Mouse (Mus musculus): ENCODE results near the gene Snrnp48. TPM values are rescaled to one million over a fixed set of nuclear protein-coding genes. Genes with fewer than 3 reads are reported as not detected.

Snrnp48 gene
- polyA plus RNA-seq, 1 experiment from 2014 or later, result 40.2 TPM

- Histone ChIP-seq H3K27ac (no peak overlapping the region), H3K4me3 (replicated peaks) (no peak overlapping the region), H3K4me2 (no peak overlapping the region), H3K27me3 (no peaks in the 10 kb centered on the region), H3K9me3 (replicated peaks) (no peaks in the 10 kb centered on the region), H3K9ac (no peak overlapping the region), H3K36me3 (peaks cover 90% of the 10 kb centered on the region), H3K4me1 (no peaks in the 10 kb centered on the region)
- 97% methylated on average over 3 of the region's 3 CpGs for WGBS
- no peak for ATAC-seq (replicated peaks; ENCODE audit: low FRiP score)
Observed at GRCm38 (mm10) chr13:38218686-38219085, 13.9 kb downstream of the Snrnp48 start.

GRCm38 (mm10) chr13:38220331-38220730 is 15.6 kb downstream of the Snrnp48 start:
- Histone ChIP-seq H3K4me2 (no peak overlapping the region), H3K36me3 (peaks cover 95% of the 10 kb centered on the region), H3K9ac (no peak overlapping the region), H3K27me3 (no peaks in the 10 kb centered on the region), H3K27ac (no peak overlapping the region), H3K4me3 (replicated peaks) (no peak overlapping the region), H3K4me1 (no peaks in the 10 kb centered on the region), H3K9me3 (replicated peaks) (no peaks in the 10 kb centered on the region)
- WGBS, result 92% methylated on average over 6 of the region's 6 CpGs
- no peak for ATAC-seq (replicated peaks; ENCODE audit: low FRiP score)

- Histone ChIP-seq H3K27ac (no peak overlapping the region), H3K27me3 (no peaks in the 10 kb centered on the region)
- WGBS, result 94% methylated on average over 9 of the region's 9 CpGs
Observed at GRCm38 (mm10) chr13:38230177-38230821, 25.6 kb downstream of the Snrnp48 start.

GRCm38 (mm10) chr13:38232411-38232810 is 27.7 kb downstream of the Snrnp48 start:
- Histone ChIP-seq H3K27me3 (no peaks in the 10 kb centered on the region), H3K9ac (no peak overlapping the region), H3K36me3 (peaks cover 19% of the 10 kb centered on the region), H3K4me2 (no peak overlapping the region), H3K9me3 (replicated peaks) (no peaks in the 10 kb centered on the region), H3K4me1 (no peaks in the 10 kb centered on the region), H3K4me3 (replicated peaks) (no peak overlapping the region), H3K27ac (no peak overlapping the region)
- ATAC-seq (replicated peaks; ENCODE audit: low FRiP score), result no peak
- WGBS, result 88% methylated on average over 4 of the region's 4 CpGs

More at GRCm38 (mm10) chr13:38230177-38230821, 25.6 kb downstream of the Snrnp48 start:
- Histone ChIP-seq H3K9ac (no peak overlapping the region), H3K4me2 (no peak overlapping the region), H3K4me1 (no peaks in the 10 kb centered on the region), H3K4me3 (replicated peaks) (no peak overlapping the region), H3K9me3 (replicated peaks) (no peaks in the 10 kb centered on the region), H3K36me3 (peaks cover 31% of the 10 kb centered on the region)
- no peak for ATAC-seq (replicated peaks; ENCODE audit: low FRiP score)

- Histone ChIP-seq H3K4me2 (no peak overlapping the region), H3K27me3 (no peaks in the 10 kb centered on the region), H3K4me1 (no peaks in the 10 kb centered on the region), H3K4me3 (replicated peaks) (no peak overlapping the region), H3K9me3 (replicated peaks) (no peaks in the 10 kb centered on the region), H3K27ac (no peak overlapping the region), H3K9ac (no peak overlapping the region), H3K36me3 (peaks cover 13% of the 10 kb centered on the region)
- ATAC-seq (replicated peaks; ENCODE audit: low FRiP score), result no peak
- WGBS, result 78% methylated on average over 3 of the region's 3 CpGs
Observed at GRCm38 (mm10) chr13:38232856-38233625, 28.3 kb downstream of the Snrnp48 start.

GRCm38 (mm10) chr13:38234651-38235050 is 29.9 kb downstream of the Snrnp48 start:
- WGBS, result 78% methylated on average over 5 of the region's 5 CpGs
- H3K27me3 ChIP-seq, result no peaks in the 10 kb centered on the region
- H3K27ac ChIP-seq, result no peak overlapping the region
- H3K36me3 ChIP-seq, result no peaks in the 10 kb centered on the region
- 0 out of 2 replicates have a peak, but pooled peaks cover 3% of the 10 kb centered on the region for H3K4me1 ChIP-seq
- H3K4me2 ChIP-seq, result no peak overlapping the region
- H3K9ac ChIP-seq, result no peak overlapping the region
- no peaks in the 10 kb centered on the region for H3K9me3 ChIP-seq (replicated peaks)
- no peak overlapping the region for H3K4me3 ChIP-seq (replicated peaks)
- no peak for ATAC-seq (replicated peaks; ENCODE audit: low FRiP score)

GRCm38 (mm10) chr13:38235370-38235769 is 30.6 kb downstream of the Snrnp48 start:
- Histone ChIP-seq H3K9ac (no peak overlapping the region), H3K27ac (no peak overlapping the region), H3K4me3 (replicated peaks) (no peak overlapping the region), H3K4me1 (0 out of 2 replicates have a peak, but pooled peaks cover 3% of the 10 kb centered on the region), H3K9me3 (replicated peaks) (no peaks in the 10 kb centered on the region), H3K27me3 (no peaks in the 10 kb centered on the region), H3K4me2 (no peak overlapping the region), H3K36me3 (no peaks in the 10 kb centered on the region)
- ATAC-seq (replicated peaks; ENCODE audit: low FRiP score), result no peak
- 73% methylated on average over 3 of the region's 3 CpGs for WGBS

GRCm38 (mm10) chr13:38248151-38248550 is 43.4 kb downstream of the Snrnp48 start:
- Histone ChIP-seq H3K4me2 (no peak overlapping the region), H3K36me3 (no peaks in the 10 kb centered on the region), H3K9ac (no peak overlapping the region), H3K27me3 (no peaks in the 10 kb centered on the region), H3K4me3 (replicated peaks) (no peak overlapping the region), H3K27ac (no peak overlapping the region), H3K4me1 (no peaks in the 10 kb centered on the region), H3K9me3 (replicated peaks) (no peaks in the 10 kb centered on the region)
- 61% methylated on average over 5 of the region's 5 CpGs for WGBS
- 0 out of 2 replicates have a peak, but pooled peaks have one; percentile 49 for ATAC-seq (replicated peaks; ENCODE audit: low FRiP score)

- ATAC-seq (replicated peaks; ENCODE audit: low FRiP score), result no peak
- no peak overlapping the region for H3K27ac ChIP-seq
- WGBS, result 67% methylated on average over 3 of the region's 3 CpGs
- no peaks in the 10 kb centered on the region for H3K9me3 ChIP-seq (replicated peaks)
- no peaks in the 10 kb centered on the region for H3K36me3 ChIP-seq
- no peak overlapping the region for H3K9ac ChIP-seq
- no peak overlapping the region for H3K4me3 ChIP-seq (replicated peaks)
- H3K4me2 ChIP-seq, result no peak overlapping the region
- no peaks in the 10 kb centered on the region for H3K4me1 ChIP-seq
- H3K27me3 ChIP-seq, result no peaks in the 10 kb centered on the region
Observed at GRCm38 (mm10) chr13:38251226-38251625, 46.5 kb downstream of the Snrnp48 start.

GRCm38 (mm10) chr13:38253696-38254095 is 49.0 kb downstream of the Snrnp48 start:
- Histone ChIP-seq H3K4me3 (replicated peaks) (no peak overlapping the region), H3K27ac (no peak overlapping the region), H3K4me1 (no peaks in the 10 kb centered on the region), H3K27me3 (no peaks in the 10 kb centered on the region), H3K9ac (no peak overlapping the region), H3K4me2 (no peak overlapping the region), H3K36me3 (no peaks in the 10 kb centered on the region), H3K9me3 (replicated peaks) (no peaks in the 10 kb centered on the region)
- no peak for ATAC-seq (replicated peaks; ENCODE audit: low FRiP score)
- 79% methylated on average over 9 of the region's 9 CpGs for WGBS

- Histone ChIP-seq H3K4me2 (no peak overlapping the region), H3K4me3 (replicated peaks) (no peak overlapping the region)
- 21% methylated on average over 2 of the region's 2 CpGs for WGBS
Observed at GRCm38 (mm10) chr13:38258901-38259300, 54.2 kb downstream of the Snrnp48 start.

GRCm38 (mm10) chr13:38269055-38269692 is 64.4 kb downstream of the Snrnp48 start:
- no peak for ATAC-seq (replicated peaks; ENCODE audit: low FRiP score)
- Histone ChIP-seq H3K27me3 (no peaks in the 10 kb centered on the region), H3K4me3 (replicated peaks) (no peak overlapping the region), H3K4me1 (no peaks in the 10 kb centered on the region), H3K4me2 (no peak overlapping the region), H3K9ac (no peak overlapping the region), H3K9me3 (replicated peaks) (no peaks in the 10 kb centered on the region), H3K36me3 (no peaks in the 10 kb centered on the region), H3K27ac (no peak overlapping the region)
- WGBS, result 80% methylated on average over 8 of the region's 8 CpGs

More at GRCm38 (mm10) chr13:38258901-38259300, 54.2 kb downstream of the Snrnp48 start:
- H3K36me3 ChIP-seq, result no peaks in the 10 kb centered on the region
- H3K9me3 ChIP-seq (replicated peaks), result no peaks in the 10 kb centered on the region
- H3K27me3 ChIP-seq, result no peaks in the 10 kb centered on the region
- no peak for ATAC-seq (replicated peaks; ENCODE audit: low FRiP score)
- no peaks in the 10 kb centered on the region for H3K4me1 ChIP-seq
- no peak overlapping the region for H3K9ac ChIP-seq
- H3K27ac ChIP-seq, result no peak overlapping the region
